Mouse (Mus musculus): Measurements from ENCODE around the gene Sbk3. TPM values are rescaled to one million over a fixed set of nuclear protein-coding genes. Genes with fewer than 3 reads are reported as not detected.
A peak's percentile ranks its signal among the peaks of the same experiment; 100 is the strongest.

Gene Sbk3
- polyA plus RNA-seq, 1 experiment from 2014 or later, result not detected

DNA sequence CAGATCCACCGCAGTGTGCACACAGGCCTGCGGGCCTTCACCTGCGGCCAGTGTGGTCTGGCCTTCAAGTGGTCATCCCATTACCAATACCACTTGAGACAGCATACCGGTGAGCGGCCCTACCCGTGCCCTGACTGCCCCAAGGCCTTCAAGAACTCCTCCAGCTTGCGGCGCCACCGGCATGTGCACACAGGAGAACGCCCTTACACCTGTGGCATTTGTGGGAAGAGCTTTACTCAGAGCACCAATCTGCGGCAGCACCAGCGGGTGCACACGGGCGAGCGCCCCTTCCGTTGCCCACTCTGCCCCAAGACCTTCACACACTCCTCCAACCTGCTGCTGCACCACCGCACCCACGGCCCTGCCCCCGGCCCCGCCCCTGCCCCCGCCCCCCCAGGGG lies 51.9 kb downstream of the Sbk3 start:
- peaks cover 51% of the 10 kb centered on the region for H3K4me1 ChIP-seq
- H3K9me3 ChIP-seq, result no peaks in the 10 kb centered on the region
- H3K4me2 ChIP-seq (replicated peaks), result no peak overlapping the region
- ATAC-seq (ENCODE audit: low FRiP score, low read depth), result no peak
- WGBS, result 72% methylated on average over 21 of the region's 21 CpGs
- no peaks in the 10 kb centered on the region for H3K27me3 ChIP-seq
- no peak overlapping the region for H3K9ac ChIP-seq
- no peak overlapping the region for H3K4me3 ChIP-seq
- peaks cover 43% of the 10 kb centered on the region for H3K36me3 ChIP-seq
- no peak overlapping the region for H3K27ac ChIP-seq

DNA sequence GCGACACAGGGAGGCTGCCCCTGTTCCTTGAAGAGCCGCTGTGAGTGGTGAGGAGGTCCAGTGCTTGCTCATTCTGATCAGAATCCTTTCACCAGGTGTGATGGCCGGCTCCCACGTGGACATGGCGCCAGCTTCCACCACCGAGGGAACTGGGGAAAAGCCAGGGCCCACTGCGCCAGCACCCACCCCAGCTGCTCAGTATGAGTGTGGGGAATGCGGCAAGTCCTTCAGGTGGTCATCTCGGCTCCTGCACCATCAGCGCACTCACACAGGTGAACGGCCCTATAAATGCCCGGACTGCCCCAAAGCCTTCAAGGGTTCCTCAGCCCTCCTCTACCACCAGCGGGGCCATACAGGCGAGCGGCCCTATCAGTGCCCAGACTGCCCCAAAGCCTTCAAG lies 52.3 kb downstream of the Sbk3 start:
- Histone ChIP-seq H3K4me1 (peaks cover 48% of the 10 kb centered on the region), H3K27ac (no peak overlapping the region), H3K36me3 (peaks cover 43% of the 10 kb centered on the region), H3K9me3 (no peaks in the 10 kb centered on the region), H3K9ac (no peak overlapping the region), H3K4me2 (replicated peaks) (no peak overlapping the region), H3K4me3 (no peak overlapping the region), H3K27me3 (no peaks in the 10 kb centered on the region)
- ATAC-seq (ENCODE audit: low FRiP score, low read depth), result no peak
- WGBS, result 92% methylated on average over 15 of the region's 15 CpGs

DNA sequence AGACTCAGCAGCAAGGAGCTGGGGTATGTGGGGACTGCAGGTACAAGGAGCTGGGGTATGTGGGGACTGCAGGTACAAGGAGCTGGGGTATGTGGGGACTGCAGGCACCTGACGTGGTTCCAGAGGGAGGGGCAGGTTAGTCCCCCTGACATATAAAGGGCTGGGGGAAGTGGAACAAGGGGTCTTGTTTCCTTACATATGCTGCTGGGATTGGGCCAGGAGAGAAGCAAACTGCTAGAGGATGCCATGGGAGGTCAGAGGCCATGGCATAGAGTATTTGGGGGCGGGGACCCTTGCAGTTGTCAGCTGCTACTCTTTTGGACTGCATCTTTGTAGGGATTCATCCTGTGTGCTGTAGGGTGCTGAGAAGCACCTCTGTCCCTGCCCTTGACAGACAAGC lies 53.5 kb downstream of the Sbk3 start:
- no peak for ATAC-seq (ENCODE audit: low FRiP score, low read depth)
- peak overlapping the region; percentile 85; the same call in 1 of the 2 replicates for H3K9ac ChIP-seq
- no peak overlapping the region for H3K4me2 ChIP-seq (replicated peaks)
- H3K9me3 ChIP-seq, result no peaks in the 10 kb centered on the region
- H3K36me3 ChIP-seq, result peaks cover 43% of the 10 kb centered on the region
- H3K27me3 ChIP-seq, result no peaks in the 10 kb centered on the region
- H3K4me3 ChIP-seq, result no peak overlapping the region
- H3K4me1 ChIP-seq, result peaks cover 36% of the 10 kb centered on the region
- 89% methylated on average over 2 of the region's 2 CpGs for WGBS
- H3K27ac ChIP-seq, result no peak overlapping the region

DNA sequence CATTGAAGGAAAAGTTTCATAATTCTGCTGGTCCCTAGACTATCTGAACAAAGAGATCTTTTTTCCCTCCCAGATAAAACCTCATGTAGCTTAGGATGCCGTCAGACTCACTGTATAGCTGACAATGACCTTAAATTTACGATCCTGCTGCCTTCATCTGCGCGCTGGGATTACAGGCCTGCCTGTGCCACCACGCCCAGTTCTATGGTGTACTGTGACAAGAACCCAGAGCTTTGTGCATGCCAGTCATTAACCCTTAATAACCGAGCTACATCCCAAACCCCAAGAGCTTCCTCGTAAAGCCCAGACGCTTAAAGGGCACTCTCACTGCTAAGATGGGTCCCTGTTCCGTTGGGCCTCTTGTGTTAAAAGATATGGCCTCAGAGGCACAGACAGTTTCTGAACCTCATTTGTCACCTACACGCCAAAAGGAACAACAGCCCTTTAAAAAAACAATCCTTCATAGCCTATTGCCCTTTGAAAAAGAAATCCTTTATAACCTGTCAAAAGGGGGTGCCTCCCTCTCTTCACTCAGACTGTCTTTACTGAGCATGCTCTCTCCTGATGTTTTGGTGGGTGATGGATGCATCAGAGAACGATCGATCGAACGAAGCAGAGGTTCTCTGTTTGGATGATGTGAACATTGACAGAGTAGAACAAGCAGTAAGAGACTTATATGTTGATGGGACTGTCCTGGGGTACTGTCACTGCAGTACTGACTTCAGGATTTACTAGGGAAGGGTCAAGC lies 55.1 kb downstream of the Sbk3 start:
- Histone ChIP-seq H3K9ac (peak overlapping the region; percentile 85), H3K9me3 (no peaks in the 10 kb centered on the region), H3K36me3 (peaks cover 35% of the 10 kb centered on the region), H3K4me3 (peak overlapping the region; percentile 67), H3K27me3 (no peaks in the 10 kb centered on the region), H3K27ac (peak overlapping the region; percentile 96), H3K4me2 (replicated peaks) (peak overlapping the region; percentile 84), H3K4me1 (peaks cover 22% of the 10 kb centered on the region)
- peak; percentile 48; the same call in 1 of the 2 replicates for ATAC-seq (ENCODE audit: low FRiP score, low read depth)
- 16% methylated on average over 14 of the region's 14 CpGs for WGBS

Other genes with a start within 250 kb of the Sbk3 start
- 0.13 TPM in 2 replicates for gene Tmem150b, start 245.9 kb downstream of the Sbk3 start, polyA plus RNA-seq (2015; fragmentation: Nextera tagmentation; extraction: Ambion mirVana)
- 61.6 and 65.3 TPM in 2 replicates for gene Kmt5c, start 231.1 kb downstream of the Sbk3 start, polyA plus RNA-seq (2015; fragmentation: Nextera tagmentation; extraction: Ambion mirVana)
- 67.5 and 68.6 TPM in 2 replicates for gene Cox6b2, start 218.1 kb downstream of the Sbk3 start, polyA plus RNA-seq (2015; fragmentation: Nextera tagmentation; extraction: Ambion mirVana)
- gene Fam71e2, start 199.9 kb downstream of the Sbk3 start, polyA plus RNA-seq (2015; fragmentation: Nextera tagmentation; extraction: Ambion mirVana), result not detected in 2 replicates
- 0.26 and 0.39 TPM in 2 replicates for gene Il11, start 188.3 kb downstream of the Sbk3 start, polyA plus RNA-seq (2015; fragmentation: Nextera tagmentation; extraction: Ambion mirVana)
- gene Tmem190, start 188.2 kb downstream of the Sbk3 start, polyA plus RNA-seq (2015; fragmentation: Nextera tagmentation; extraction: Ambion mirVana), result not detected in 2 replicates
- 7.3 and 7.9 TPM in 2 replicates for gene Tmem238, start 181.5 kb downstream of the Sbk3 start, polyA plus RNA-seq (2015; fragmentation: Nextera tagmentation; extraction: Ambion mirVana)
- gene Rpl28, start 178.3 kb downstream of the Sbk3 start, polyA plus RNA-seq (2015; fragmentation: Nextera tagmentation; extraction: Ambion mirVana), result 290 and 292 TPM in 2 replicates
- gene Ube2s, start 158.6 kb downstream of the Sbk3 start, polyA plus RNA-seq (2015; fragmentation: Nextera tagmentation; extraction: Ambion mirVana), result 328 and 349 TPM in 2 replicates
- gene Shisa7, start 126.5 kb downstream of the Sbk3 start, polyA plus RNA-seq (2015; fragmentation: Nextera tagmentation; extraction: Ambion mirVana), result 0.17 and 0.33 TPM in 2 replicates
- 5.6 and 6.4 TPM in 2 replicates for gene Isoc2b, start 100.9 kb downstream of the Sbk3 start, polyA plus RNA-seq (2015; fragmentation: Nextera tagmentation; extraction: Ambion mirVana)
- 1.2 and 1.3 TPM in 2 replicates for gene Isoc2a, start 94.0 kb downstream of the Sbk3 start, polyA plus RNA-seq (2015; fragmentation: Nextera tagmentation; extraction: Ambion mirVana)
- not detected in 2 replicates for gene Gm36210, start 64.7 kb downstream of the Sbk3 start, polyA plus RNA-seq (2015; fragmentation: Nextera tagmentation; extraction: Ambion mirVana)
- gene Zfp628, start 56.0 kb downstream of the Sbk3 start, polyA plus RNA-seq (2015; fragmentation: Nextera tagmentation; extraction: Ambion mirVana), result 4.2 and 4.3 TPM in 2 replicates
- 3.1 and 3.3 TPM in 2 replicates for gene Nat14, start 49.1 kb downstream of the Sbk3 start, polyA plus RNA-seq (2015; fragmentation: Nextera tagmentation; extraction: Ambion mirVana)
- 6.4 and 8.1 TPM in 2 replicates for gene Ssc5d, start 45.4 kb downstream of the Sbk3 start, polyA plus RNA-seq (2015; fragmentation: Nextera tagmentation; extraction: Ambion mirVana)
- gene Sbk2, start 6.8 kb downstream of the Sbk3 start, polyA plus RNA-seq (2015; fragmentation: Nextera tagmentation; extraction: Ambion mirVana), result 0.38 and 0.92 TPM in 2 replicates
- gene Zfp579, start 25.0 kb upstream of the Sbk3 start, polyA plus RNA-seq (2015; fragmentation: Nextera tagmentation; extraction: Ambion mirVana), result 35.3 and 38.5 TPM in 2 replicates
- 9.1 and 10.7 TPM in 2 replicates for gene Zfp524, start 43.2 kb upstream of the Sbk3 start, polyA plus RNA-seq (2015; fragmentation: Nextera tagmentation; extraction: Ambion mirVana)
- 44.7 and 48.6 TPM in 2 replicates for gene Fiz1, start 43.5 kb upstream of the Sbk3 start, polyA plus RNA-seq (2015; fragmentation: Nextera tagmentation; extraction: Ambion mirVana)
- 0.42 and 2.1 TPM in 2 replicates for gene Gm44973, start 44.3 kb upstream of the Sbk3 start, polyA plus RNA-seq (2015; fragmentation: Nextera tagmentation; extraction: Ambion mirVana)
- 6.0 and 8.1 TPM in 2 replicates for gene Zfp865, start 49.2 kb upstream of the Sbk3 start, polyA plus RNA-seq (2015; fragmentation: Nextera tagmentation; extraction: Ambion mirVana)
- 44.9 and 47.8 TPM in 2 replicates for gene Ccdc106, start 49.4 kb upstream of the Sbk3 start, polyA plus RNA-seq (2015; fragmentation: Nextera tagmentation; extraction: Ambion mirVana)
- gene 4632433K11Rik, start 63.0 kb upstream of the Sbk3 start, polyA plus RNA-seq (2015; fragmentation: Nextera tagmentation; extraction: Ambion mirVana), result 0.13 TPM in 1 of 2 replicates, not detected in the other
- gene Zfp784, start 67.3 kb upstream of the Sbk3 start, polyA plus RNA-seq (2015; fragmentation: Nextera tagmentation; extraction: Ambion mirVana), result 7.0 and 7.8 TPM in 2 replicates
- gene Zfp580, start 80.4 kb upstream of the Sbk3 start, polyA plus RNA-seq (2015; fragmentation: Nextera tagmentation; extraction: Ambion mirVana), result 42.1 and 42.8 TPM in 2 replicates
- gene U2af2, start 91.0 kb upstream of the Sbk3 start, polyA plus RNA-seq (2015; fragmentation: Nextera tagmentation; extraction: Ambion mirVana), result 152 and 153 TPM in 2 replicates
- 62.2 and 64.6 TPM in 2 replicates for gene Epn1, start 109.1 kb upstream of the Sbk3 start, polyA plus RNA-seq (2015; fragmentation: Nextera tagmentation; extraction: Ambion mirVana)
- gene Rfpl4, start 145.8 kb upstream of the Sbk3 start, polyA plus RNA-seq (2015; fragmentation: Nextera tagmentation; extraction: Ambion mirVana), result not detected in 2 replicates
- gene Rasl2-9, start 154.8 kb upstream of the Sbk3 start, polyA plus RNA-seq (2015; fragmentation: Nextera tagmentation; extraction: Ambion mirVana), result 0.26 and 0.31 TPM in 2 replicates
- gene Vmn1r55, start 178.5 kb upstream of the Sbk3 start, polyA plus RNA-seq (2015; fragmentation: Nextera tagmentation; extraction: Ambion mirVana), result not detected in 2 replicates
- not detected in 2 replicates for gene Vmn1r56, start 225.6 kb upstream of the Sbk3 start, polyA plus RNA-seq (2015; fragmentation: Nextera tagmentation; extraction: Ambion mirVana)
- gene Vmn1r57, start 247.3 kb upstream of the Sbk3 start, polyA plus RNA-seq (2015; fragmentation: Nextera tagmentation; extraction: Ambion mirVana), result not detected in 2 replicates

All from limb, embryonic 13.5 days (tissue).